In genomic region chr1:37380913-37381312, GRCm38 (mm10) we compare ENCODE assay signal across 21 mouse cellular contexts. TPM values are rescaled to one million over a fixed set of nuclear protein-coding genes. Genes with fewer than 3 reads are reported as not detected.
DNase-seq lines count a peak whose midpoint lies in the region; ATAC-seq and TF ChIP-seq lines count a peak whose summit lies in the region.
"Had no signal": no experiment of that assay in that cellular context is flagged by ENCODE, and none has a peak within 500 bp of the region (broad histone marks: within the 10 kb centered on the region; RNA-seq: fewer than 3 reads in every experiment).

No protein-coding gene starts in this region.

- no peaks in the 10 kb centered on the region for H3K9me3 ChIP-seq in lung, embryonic 15.5 days
- H3K9me3 ChIP-seq in lung, postnatal 0 days (ENCODE audit: low read length) = no peaks in the 10 kb centered on the region
- H3K9me3 ChIP-seq: embryonic facial prominence, embryonic 13.5 days; embryonic facial prominence, embryonic 15.5 days; forebrain, embryonic 10.5 days; forebrain, embryonic 12.5 days had no signal

- no peak overlapping the region for H3K4me2 ChIP-seq in lung, embryonic 15.5 days
- H3K4me2 ChIP-seq in lung, postnatal 0 days (replicated peaks; ENCODE audit: low read depth, low read length) = no peak overlapping the region
- H3K4me2 ChIP-seq: embryonic facial prominence, embryonic 13.5 days; embryonic facial prominence, embryonic 15.5 days; forebrain, embryonic 12.5 days had no signal

- 33% methylated on average over 5 of the region's 5 CpGs for WGBS in lung, embryonic 15.5 days
- 57% methylated on average over 5 of the region's 5 CpGs for WGBS in lung, postnatal 0 days

- DNase-seq in lung, adult 18-20 months = no peak
- no peak for DNase-seq in lung, postnatal 0 days (ENCODE audit: low spot score)
- no peak for DNase-seq in lung, postnatal 25 days (ENCODE audit: low spot score)
- DNase-seq: adrenal gland, adult 2 months; adrenal gland, postnatal 10 days; adrenal gland, postnatal 25 days; cerebellum, adult 11 months; cerebellum, adult 18-20 months; cerebellum, adult 8-10 months; cerebellum, adult 9-11 months; cerebellum, postnatal 14 days; cerebellum, postnatal 36 days; embryo, embryonic 11 days had no signal

- TF ChIP-seq EP300 in lung, postnatal 0 days (IDR thresholded peaks at IDR 0.05) = no peak

- no peak overlapping the region for H3K27ac ChIP-seq in lung, embryonic 15.5 days
- H3K27ac ChIP-seq in lung, postnatal 0 days (ENCODE audit: low read length) = no peak overlapping the region
- H3K27ac ChIP-seq: embryonic facial prominence, embryonic 13.5 days; embryonic facial prominence, embryonic 15.5 days; forebrain, embryonic 10.5 days; forebrain, embryonic 12.5 days had no signal

- H3K4me3 ChIP-seq in lung, embryonic 15.5 days = no peak overlapping the region
- no peak overlapping the region for H3K4me3 ChIP-seq in lung, postnatal 0 days (ENCODE audit: low read depth, low read length)
- H3K4me3 ChIP-seq: embryonic facial prominence, embryonic 13.5 days; embryonic facial prominence, embryonic 15.5 days; erythroblast, embryonic 14.5 days; forebrain, embryonic 10.5 days; forebrain, embryonic 12.5 days had no signal

- H3K9ac ChIP-seq in lung, embryonic 15.5 days = no peak overlapping the region
- H3K9ac ChIP-seq in lung, postnatal 0 days (replicated peaks; ENCODE audit: low read depth) = no peak overlapping the region
- H3K9ac ChIP-seq: embryonic facial prominence, embryonic 13.5 days; embryonic facial prominence, embryonic 15.5 days; forebrain, embryonic 12.5 days had no signal

- H3K36me3 ChIP-seq in lung, embryonic 15.5 days = no peaks in the 10 kb centered on the region
- no peaks in the 10 kb centered on the region for H3K36me3 ChIP-seq in lung, postnatal 0 days (ENCODE audit: insufficient read depth, low read length)

- peak; percentile 52; the same call in 1 of the 2 replicates for ATAC-seq in lung, embryonic 15.5 days (ENCODE audit: borderline replicate concordance, extremely low read depth, low FRiP score, low TSS enrichment)
- peak; percentile 28; the same call in 1 of the 2 replicates for ATAC-seq in lung, postnatal 0 days
- ATAC-seq: forebrain, embryonic 14.5 days; forebrain, embryonic 16.5 days had no signal

- no peak for TF ChIP-seq CTCF in lung, postnatal 0 days (IDR thresholded peaks at IDR 0.05)

- peaks cover 5% of the 10 kb centered on the region; the same call in 1 of the 2 replicates for H3K4me1 ChIP-seq in lung, embryonic 15.5 days
- no peaks in the 10 kb centered on the region for H3K4me1 ChIP-seq in lung, postnatal 0 days (ENCODE audit: insufficient read depth, low read depth, low read length)
- H3K4me1 ChIP-seq: embryonic facial prominence, embryonic 13.5 days; embryonic facial prominence, embryonic 15.5 days; forebrain, embryonic 12.5 days had no signal

- no peaks in the 10 kb centered on the region for H3K27me3 ChIP-seq in lung, embryonic 15.5 days
- no peaks in the 10 kb centered on the region for H3K27me3 ChIP-seq in lung, postnatal 0 days (replicated peaks; ENCODE audit: insufficient read depth, low read length)
- H3K27me3 ChIP-seq: embryonic facial prominence, embryonic 13.5 days; embryonic facial prominence, embryonic 15.5 days; forebrain, embryonic 12.5 days had no signal

RNA-seq across cellular contexts. Expression of gene Coa5, which starts 49.0 kb away (rescaled TPM):
- polyA plus RNA-seq in lung, embryonic 15.5 days (2015; fragmentation: Nextera tagmentation; extraction: Ambion mirVana) = 40.1 and 41.4 TPM in 2 replicates
- polyA plus RNA-seq in lung, postnatal 0 days (2015; fragmentation: Nextera tagmentation; extraction: Ambion mirVana) = 23.8 and 24.1 TPM in 2 replicates

RNA-seq across cellular contexts. Expression of gene Unc50, which starts 49.0 kb away (rescaled TPM):
- 140 and 142 TPM in 2 replicates for polyA plus RNA-seq in lung, embryonic 15.5 days (2015; fragmentation: Nextera tagmentation; extraction: Ambion mirVana)
- polyA plus RNA-seq in lung, postnatal 0 days (2015; fragmentation: Nextera tagmentation; extraction: Ambion mirVana) = 156 and 177 TPM in 2 replicates
